Mouse (Mus musculus): Measurements from ENCODE around the gene BC016579. TPM values are rescaled to one million over a fixed set of nuclear protein-coding genes. Genes with fewer than 3 reads are reported as not detected.

Gene BC016579
- polyA plus RNA-seq, 1 experiment, result 0.08 TPM

DNA sequence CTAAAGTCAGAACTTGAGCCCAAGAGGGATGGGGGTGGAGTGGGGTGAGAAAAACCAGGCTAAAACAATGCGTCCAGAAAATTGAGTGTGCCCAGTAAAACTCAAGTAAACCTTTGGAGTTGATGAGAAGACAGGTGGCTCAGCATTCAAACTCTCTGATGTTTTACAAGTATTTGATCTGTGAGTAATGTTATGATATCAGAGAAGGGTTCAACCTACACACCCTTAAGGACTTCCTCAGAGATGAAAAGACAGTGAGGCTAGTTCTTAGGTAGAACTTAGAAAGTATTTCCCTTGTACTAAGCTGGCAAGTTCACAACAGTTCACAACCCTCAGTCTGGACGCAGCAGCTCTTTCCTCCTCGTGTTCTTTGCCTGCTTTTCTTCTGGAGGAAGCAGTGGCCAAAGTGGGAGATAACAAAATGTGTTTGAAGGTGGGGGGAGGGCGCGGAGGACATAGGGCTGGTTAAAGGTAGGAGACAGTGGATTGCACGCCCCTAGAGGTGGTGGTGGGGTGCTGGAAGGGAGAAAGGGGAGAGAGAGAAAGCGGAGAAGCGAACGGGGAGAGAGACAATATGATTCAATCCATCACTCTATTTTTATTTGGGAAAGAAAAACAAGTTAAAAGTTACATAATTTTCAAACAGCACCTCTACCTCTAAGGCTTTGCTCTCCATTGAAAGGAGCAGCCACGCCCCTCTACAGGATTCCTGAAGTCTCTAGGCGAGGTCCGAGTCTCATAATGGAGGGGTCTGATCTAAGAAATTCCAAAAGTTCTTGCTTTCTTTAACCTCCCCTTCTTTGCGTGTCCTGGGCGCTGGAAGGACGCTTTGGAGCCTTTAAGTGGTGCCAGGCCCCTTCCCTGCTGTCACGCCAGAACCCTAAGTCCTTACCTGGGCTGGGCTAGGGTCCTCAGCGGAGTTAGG is 597 bp downstream of the BC016579 start:
- Histone ChIP-seq H3K27me3 (ENCODE audit: control insufficient read depth, insufficient read depth, low read length) (no peaks in the 10 kb centered on the region), H3K4me1 (replicated peaks; ENCODE audit: control insufficient read depth, insufficient read depth, low read length) (peaks cover 11% of the 10 kb centered on the region), H3K36me3 (ENCODE audit: control insufficient read depth, insufficient read depth, low read length) (no peaks in the 10 kb centered on the region), H3K27ac (ENCODE audit: control insufficient read depth, insufficient read depth, low read length) (no peak overlapping the region), H3K4me3 (ENCODE audit: control insufficient read depth, insufficient read depth, low read length) (0 out of 2 replicates have a peak overlapping the region, but pooled peaks have one; percentile 16)
- TF ChIP-seq POLR2A (IDR thresholded peaks at IDR 0.05; ENCODE audit: control insufficient read depth, extremely low read depth, insufficient read depth, low read length, poor library complexity) (no peak), CTCF (IDR thresholded peaks at IDR 0.05; ENCODE audit: borderline replicate concordance, control insufficient read depth, extremely low read depth, insufficient read depth, low read length, poor library complexity) (no peak)
- no peak for DNase-seq
- 15% methylated on average over 17 of the region's 17 CpGs for whole genome bisulfite sequencing

DNA sequence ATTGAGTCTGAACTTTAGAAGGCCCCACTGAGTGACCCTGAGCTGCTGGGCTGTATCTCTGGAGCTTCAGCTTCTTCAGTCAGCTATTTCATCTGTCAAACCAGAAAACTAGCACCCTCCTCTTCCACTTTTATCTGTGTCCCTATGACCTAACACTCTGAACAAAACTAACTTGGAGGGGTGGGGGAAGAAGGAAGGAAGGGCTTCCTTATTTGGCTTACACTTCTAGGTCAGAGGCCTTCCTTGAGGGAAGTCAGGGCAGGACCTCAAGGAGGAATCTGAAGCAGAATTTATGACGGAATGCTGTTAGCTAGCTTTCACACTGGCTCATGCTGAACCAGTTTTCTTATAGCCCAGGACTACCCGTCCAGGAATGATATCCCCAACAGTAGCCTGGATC is 2.4 kb downstream of the BC016579 start:
- WGBS, result 95% methylated on average over 2 of the region's 2 CpGs
- no peak overlapping the region for H3K4me3 ChIP-seq (ENCODE audit: control insufficient read depth, insufficient read depth, low read length)
- no peaks in the 10 kb centered on the region for H3K36me3 ChIP-seq (ENCODE audit: control insufficient read depth, insufficient read depth, low read length)
- H3K27me3 ChIP-seq (ENCODE audit: control insufficient read depth, insufficient read depth, low read length), result no peaks in the 10 kb centered on the region
- no peak overlapping the region for H3K27ac ChIP-seq (ENCODE audit: control insufficient read depth, insufficient read depth, low read length)
- TF ChIP-seq POLR2A (IDR thresholded peaks at IDR 0.05; ENCODE audit: control insufficient read depth, extremely low read depth, insufficient read depth, low read length, poor library complexity) (no peak), CTCF (IDR thresholded peaks at IDR 0.05; ENCODE audit: borderline replicate concordance, control insufficient read depth, extremely low read depth, insufficient read depth, low read length, poor library complexity) (no peak)
- peaks cover 11% of the 10 kb centered on the region for H3K4me1 ChIP-seq (replicated peaks; ENCODE audit: control insufficient read depth, insufficient read depth, low read length)
- no peak for DNase-seq

DNA sequence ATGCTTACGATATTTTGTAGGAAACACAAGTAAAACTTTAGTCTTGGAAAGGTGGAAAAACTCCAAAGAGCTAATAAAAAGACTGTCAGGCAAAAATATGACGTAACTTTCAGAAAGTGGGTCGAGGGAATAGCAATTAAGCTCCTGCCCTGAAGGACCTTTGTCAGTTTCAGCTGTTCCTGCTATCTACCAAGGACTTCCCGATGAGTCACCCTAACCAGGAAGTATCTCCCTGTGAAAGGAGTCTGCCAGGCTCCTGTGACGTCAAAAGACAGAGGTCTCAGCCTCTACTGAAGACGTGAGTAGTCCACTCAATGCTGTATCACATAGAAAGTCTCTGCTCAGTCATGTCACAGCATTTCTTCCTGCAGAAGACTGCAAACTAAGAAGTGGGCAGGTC is 9.5 kb downstream of the BC016579 start:
- H3K36me3 ChIP-seq (ENCODE audit: control insufficient read depth, insufficient read depth, low read length), result no peaks in the 10 kb centered on the region
- H3K4me1 ChIP-seq (replicated peaks; ENCODE audit: control insufficient read depth, insufficient read depth, low read length), result no peaks in the 10 kb centered on the region
- no peak overlapping the region for H3K27ac ChIP-seq (ENCODE audit: control insufficient read depth, insufficient read depth, low read length)
- H3K4me3 ChIP-seq (ENCODE audit: control insufficient read depth, insufficient read depth, low read length), result no peak overlapping the region
- WGBS, result 57% methylated on average over 6 of the region's 6 CpGs
- DNase-seq, result no peak
- H3K27me3 ChIP-seq (ENCODE audit: control insufficient read depth, insufficient read depth, low read length), result no peaks in the 10 kb centered on the region
- TF ChIP-seq POLR2A (IDR thresholded peaks at IDR 0.05; ENCODE audit: control insufficient read depth, extremely low read depth, insufficient read depth, low read length, poor library complexity) (no peak), CTCF (IDR thresholded peaks at IDR 0.05; ENCODE audit: borderline replicate concordance, control insufficient read depth, extremely low read depth, insufficient read depth, low read length, poor library complexity) (no peak)

DNA sequence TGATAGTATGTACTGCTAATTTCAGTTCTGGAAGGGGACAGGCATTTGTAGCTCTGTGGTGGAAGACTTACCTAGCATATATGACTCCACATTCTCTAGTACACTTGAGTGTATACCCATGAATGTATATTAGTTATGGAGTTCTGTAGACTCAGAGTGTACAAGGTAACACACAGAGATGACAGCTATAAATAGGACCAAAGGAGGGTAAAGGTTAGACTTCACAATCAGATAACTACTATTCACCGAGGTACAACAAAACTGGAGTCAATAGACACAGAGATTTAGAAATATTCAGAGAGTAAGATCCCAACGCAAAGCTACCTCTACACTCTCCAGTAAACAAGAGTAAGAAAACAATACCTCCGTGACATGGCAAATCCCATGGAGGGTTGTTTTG is 9.9 kb downstream of the BC016579 start:
- Histone ChIP-seq H3K36me3 (ENCODE audit: control insufficient read depth, insufficient read depth, low read length) (no peaks in the 10 kb centered on the region), H3K27ac (ENCODE audit: control insufficient read depth, insufficient read depth, low read length) (no peak overlapping the region), H3K4me1 (replicated peaks; ENCODE audit: control insufficient read depth, insufficient read depth, low read length) (no peaks in the 10 kb centered on the region), H3K4me3 (ENCODE audit: control insufficient read depth, insufficient read depth, low read length) (no peak overlapping the region), H3K27me3 (ENCODE audit: control insufficient read depth, insufficient read depth, low read length) (no peaks in the 10 kb centered on the region)
- WGBS, result 90% methylated on average over 3 of the region's 3 CpGs
- DNase-seq, result no peak
- TF ChIP-seq POLR2A (IDR thresholded peaks at IDR 0.05; ENCODE audit: control insufficient read depth, extremely low read depth, insufficient read depth, low read length, poor library complexity) (no peak), CTCF (IDR thresholded peaks at IDR 0.05; ENCODE audit: borderline replicate concordance, control insufficient read depth, extremely low read depth, insufficient read depth, low read length, poor library complexity) (no peak)

DNA sequence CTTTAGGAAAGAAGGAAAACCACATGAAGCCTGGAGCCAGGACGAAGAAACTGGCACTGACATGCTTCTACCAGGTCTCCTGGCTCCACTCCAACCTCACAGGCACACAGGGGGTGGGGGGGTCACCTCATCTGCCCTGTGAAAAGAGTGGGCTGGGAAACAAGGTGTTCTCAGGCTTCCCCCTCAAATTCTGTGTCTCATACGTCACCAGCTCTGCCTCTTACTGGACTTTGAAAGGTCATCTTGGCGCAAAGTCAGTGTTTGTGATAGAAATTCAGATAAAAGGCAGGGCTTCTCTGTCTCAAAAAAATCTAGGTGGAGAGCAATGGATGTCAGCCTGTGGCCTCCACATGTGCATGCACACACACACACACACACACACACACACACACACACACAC is 12.6 kb downstream of the BC016579 start:
- H3K36me3 ChIP-seq (ENCODE audit: control insufficient read depth, insufficient read depth, low read length), result no peaks in the 10 kb centered on the region
- TF ChIP-seq POLR2A (IDR thresholded peaks at IDR 0.05; ENCODE audit: control insufficient read depth, extremely low read depth, insufficient read depth, low read length, poor library complexity), result no peak
- TF ChIP-seq CTCF (IDR thresholded peaks at IDR 0.05; ENCODE audit: borderline replicate concordance, control insufficient read depth, extremely low read depth, insufficient read depth, low read length, poor library complexity), result no peak
- no peak overlapping the region for H3K4me3 ChIP-seq (ENCODE audit: control insufficient read depth, insufficient read depth, low read length)
- H3K27ac ChIP-seq (ENCODE audit: control insufficient read depth, insufficient read depth, low read length), result no peak overlapping the region
- H3K4me1 ChIP-seq (replicated peaks; ENCODE audit: control insufficient read depth, insufficient read depth, low read length), result no peaks in the 10 kb centered on the region
- H3K27me3 ChIP-seq (ENCODE audit: control insufficient read depth, insufficient read depth, low read length), result no peaks in the 10 kb centered on the region
- 77% methylated on average over 3 of the region's 3 CpGs for WGBS
- no peak for DNase-seq

DNA sequence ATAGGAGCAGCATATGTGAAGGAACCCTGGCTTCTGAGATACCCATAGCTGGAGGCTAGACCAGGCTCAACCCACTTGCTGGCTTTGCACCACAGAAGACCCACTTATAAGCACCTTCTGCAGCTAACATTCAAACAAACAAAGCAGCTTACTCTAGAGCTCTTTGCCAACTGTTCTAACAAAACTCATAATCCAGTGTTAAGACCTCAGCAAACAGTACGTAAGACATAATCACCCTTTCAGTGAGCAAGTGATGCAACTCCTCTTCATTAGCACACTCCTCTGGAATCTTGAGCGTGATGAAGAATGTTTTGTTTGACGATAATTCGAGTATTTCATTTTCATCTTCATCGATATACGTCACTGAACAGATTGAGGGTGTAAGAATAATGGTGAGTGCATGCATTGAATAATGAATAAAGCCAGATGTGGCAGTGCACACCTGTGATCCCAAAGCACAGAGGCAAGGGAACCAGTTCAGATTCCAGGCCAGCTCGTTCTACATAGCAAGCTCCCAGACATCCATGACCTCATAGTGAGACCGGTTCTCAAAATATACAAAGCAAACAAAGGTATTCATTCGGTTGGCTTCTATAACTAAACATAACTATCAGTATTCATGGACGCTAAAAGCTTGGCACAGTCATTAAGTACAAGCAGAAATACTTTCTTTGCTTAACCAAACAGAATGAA is 13.7 kb downstream of the BC016579 start:
- H3K36me3 ChIP-seq (ENCODE audit: control insufficient read depth, insufficient read depth, low read length), result no peaks in the 10 kb centered on the region
- no peak for DNase-seq
- H3K27me3 ChIP-seq (ENCODE audit: control insufficient read depth, insufficient read depth, low read length), result no peaks in the 10 kb centered on the region
- TF ChIP-seq CTCF (IDR thresholded peaks at IDR 0.05; ENCODE audit: borderline replicate concordance, control insufficient read depth, extremely low read depth, insufficient read depth, low read length, poor library complexity), result no peak
- no peak for TF ChIP-seq POLR2A (IDR thresholded peaks at IDR 0.05; ENCODE audit: control insufficient read depth, extremely low read depth, insufficient read depth, low read length, poor library complexity)
- H3K27ac ChIP-seq (ENCODE audit: control insufficient read depth, insufficient read depth, low read length), result no peak overlapping the region
- no peaks in the 10 kb centered on the region for H3K4me1 ChIP-seq (replicated peaks; ENCODE audit: control insufficient read depth, insufficient read depth, low read length)
- 94% methylated on average over 10 of the region's 10 CpGs for WGBS
- H3K4me3 ChIP-seq (ENCODE audit: control insufficient read depth, insufficient read depth, low read length), result no peak overlapping the region

Data from thymus, adult 2 months (tissue).